Mouse (Mus musculus): ENCODE results near the gene Plcb1. TPM values are rescaled to one million over a fixed set of nuclear protein-coding genes. Genes with fewer than 3 reads are reported as not detected.

The Plcb1 gene
- polyA plus RNA-seq, 1 experiment from 2014 or later = 4.8 TPM

DNA sequence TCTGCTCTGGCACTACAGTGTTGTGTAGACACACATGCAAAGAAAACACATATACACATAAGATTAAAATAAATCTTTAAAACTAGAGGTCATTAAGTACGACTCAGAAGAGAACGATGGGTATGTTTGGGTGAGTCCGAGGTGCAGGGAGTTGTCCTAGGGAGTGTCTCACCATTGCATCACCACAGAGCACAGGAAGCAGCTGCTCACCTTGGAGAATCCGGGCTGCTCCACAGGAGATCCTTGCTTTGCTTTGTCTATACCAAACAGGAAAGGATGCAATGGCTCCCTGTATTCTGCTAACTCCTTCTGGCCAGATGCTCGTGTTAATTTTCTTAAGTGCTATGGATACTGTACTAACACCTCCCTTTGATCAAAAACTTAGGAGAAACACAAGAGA lies 287.1 kb downstream of the Plcb1 start:
- no peak for DNase-seq (ENCODE audit: low spot score)
- Histone ChIP-seq H3K36me3 (no peaks in the 10 kb centered on the region), H3K4me3 (no peak overlapping the region), H3K27me3 (ENCODE audit: low read depth, poor library complexity, severe bottlenecking) (no peaks in the 10 kb centered on the region), H3K4me1 (no peaks in the 10 kb centered on the region), H3K27ac (replicated peaks) (no peak overlapping the region), H3K9me3 (replicated peaks) (no peaks in the 10 kb centered on the region)
- WGBS = 78% methylated on average over 5 of the region's 5 CpGs

DNA sequence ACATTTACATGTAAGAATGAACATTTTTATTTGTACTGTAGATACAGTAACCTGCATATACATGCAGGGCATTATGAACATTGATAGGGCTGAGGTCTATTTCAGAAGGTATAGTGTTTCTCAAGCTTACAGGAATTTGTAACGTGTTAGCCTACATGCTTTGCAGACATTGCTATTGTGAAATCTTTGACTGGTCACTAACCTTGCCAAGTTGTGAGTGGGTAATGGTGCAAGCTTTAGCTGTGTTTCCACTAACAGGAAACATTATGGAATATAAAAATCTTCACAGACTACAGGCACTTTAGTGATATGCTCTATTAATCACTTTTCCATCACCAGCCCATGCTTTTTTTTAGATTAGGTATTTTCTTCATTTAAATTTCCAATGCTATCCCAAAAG lies 289.5 kb downstream of the Plcb1 start:
- Histone ChIP-seq H3K9me3 (replicated peaks) (no peaks in the 10 kb centered on the region), H3K36me3 (no peaks in the 10 kb centered on the region), H3K27me3 (ENCODE audit: low read depth, poor library complexity, severe bottlenecking) (no peaks in the 10 kb centered on the region), H3K4me1 (no peaks in the 10 kb centered on the region), H3K27ac (replicated peaks) (no peak overlapping the region), H3K4me3 (no peak overlapping the region)
- WGBS = 92% methylated on average over 1 of the region's 1 CpGs
- DNase-seq (ENCODE audit: low spot score) = no peak

DNA sequence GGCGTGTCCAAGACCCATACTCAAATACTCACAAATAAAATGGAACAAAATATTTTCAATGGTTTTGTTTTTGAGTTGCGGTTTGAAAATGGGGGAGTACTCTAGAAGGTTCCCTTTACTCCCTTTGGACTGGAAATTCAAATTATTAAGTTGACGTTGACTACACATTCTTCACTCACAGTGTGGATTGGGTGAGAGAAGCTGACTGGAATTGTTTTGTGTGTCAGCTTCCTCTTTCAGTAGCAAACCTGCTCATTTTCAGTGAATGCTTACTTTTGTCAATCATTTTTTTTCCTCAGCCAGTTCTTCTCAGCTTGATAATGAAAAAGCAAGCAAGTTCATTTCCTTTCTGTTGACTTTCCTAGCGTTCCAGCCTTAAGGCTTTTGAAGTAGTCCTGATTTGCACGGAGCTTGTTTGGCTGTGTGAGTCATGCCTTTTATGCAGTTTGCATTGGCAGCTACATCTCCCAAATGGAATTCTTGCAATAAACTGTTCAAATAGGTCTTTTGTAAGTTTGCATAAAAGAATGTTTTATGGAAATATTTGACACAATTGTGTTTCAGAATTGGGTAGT lies 306.8 kb downstream of the Plcb1 start:
- H3K9me3 ChIP-seq (replicated peaks) = no peaks in the 10 kb centered on the region
- H3K36me3 ChIP-seq = no peaks in the 10 kb centered on the region
- WGBS = 79% methylated on average over 5 of the region's 5 CpGs
- no peak overlapping the region for H3K4me3 ChIP-seq
- no peak overlapping the region for H3K27ac ChIP-seq (replicated peaks)
- H3K27me3 ChIP-seq (ENCODE audit: low read depth, poor library complexity, severe bottlenecking) = no peaks in the 10 kb centered on the region
- H3K4me1 ChIP-seq = no peaks in the 10 kb centered on the region
- no peak for DNase-seq (ENCODE audit: low spot score)

DNA sequence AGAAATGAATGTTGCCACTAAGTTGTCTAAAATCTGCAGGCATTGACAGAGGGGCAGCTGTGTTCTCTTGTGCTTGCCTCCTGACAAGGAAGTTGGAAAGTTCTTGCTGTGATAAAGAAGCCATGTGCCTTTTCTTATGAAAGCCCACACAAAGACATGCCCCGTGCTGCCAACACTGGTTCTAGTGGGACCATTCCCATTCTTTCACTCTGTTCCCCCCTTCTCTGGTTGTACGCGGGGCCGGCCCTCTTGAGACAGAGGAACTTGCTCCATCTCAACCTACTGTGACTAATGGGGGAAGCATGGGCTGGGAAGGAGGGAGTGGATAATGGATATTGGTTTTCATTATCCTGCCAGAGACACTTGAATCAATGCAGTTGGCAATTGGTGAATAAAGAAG lies 315.4 kb downstream of the Plcb1 start:
- Histone ChIP-seq H3K27ac (replicated peaks) (no peak overlapping the region), H3K4me1 (no peaks in the 10 kb centered on the region), H3K9me3 (replicated peaks) (no peaks in the 10 kb centered on the region), H3K36me3 (no peaks in the 10 kb centered on the region), H3K27me3 (ENCODE audit: low read depth, poor library complexity, severe bottlenecking) (no peaks in the 10 kb centered on the region), H3K4me3 (no peak overlapping the region)
- 82% methylated on average over 4 of the region's 4 CpGs for WGBS
- DNase-seq (ENCODE audit: low spot score) = no peak

DNA sequence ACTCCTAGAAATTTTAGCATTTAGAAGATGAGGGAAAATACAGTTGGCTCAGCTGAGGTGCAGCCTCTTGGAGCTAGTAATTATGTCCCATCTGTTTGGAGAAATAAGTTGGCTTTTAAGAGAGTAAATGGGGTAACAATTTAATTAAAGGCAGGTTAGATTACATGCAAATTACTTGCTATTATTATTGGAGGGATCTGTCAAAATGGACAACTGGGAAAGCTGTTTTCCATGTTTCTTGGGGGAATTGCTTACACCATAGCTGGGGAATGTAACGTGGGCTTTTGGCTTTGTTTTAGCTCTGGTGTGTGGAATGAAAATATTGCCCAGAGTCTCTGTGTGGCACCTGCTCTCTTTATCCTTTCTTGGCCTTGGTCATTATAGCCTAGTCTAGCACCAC lies 316.1 kb downstream of the Plcb1 start:
- H3K27me3 ChIP-seq (ENCODE audit: low read depth, poor library complexity, severe bottlenecking) = no peaks in the 10 kb centered on the region
- 80% methylated on average over 1 of the region's 1 CpGs for WGBS
- H3K9me3 ChIP-seq (replicated peaks) = no peaks in the 10 kb centered on the region
- DNase-seq (ENCODE audit: low spot score) = no peak
- H3K4me3 ChIP-seq = no peak overlapping the region
- no peaks in the 10 kb centered on the region for H3K36me3 ChIP-seq
- no peaks in the 10 kb centered on the region for H3K4me1 ChIP-seq
- H3K27ac ChIP-seq (replicated peaks) = no peak overlapping the region

DNA sequence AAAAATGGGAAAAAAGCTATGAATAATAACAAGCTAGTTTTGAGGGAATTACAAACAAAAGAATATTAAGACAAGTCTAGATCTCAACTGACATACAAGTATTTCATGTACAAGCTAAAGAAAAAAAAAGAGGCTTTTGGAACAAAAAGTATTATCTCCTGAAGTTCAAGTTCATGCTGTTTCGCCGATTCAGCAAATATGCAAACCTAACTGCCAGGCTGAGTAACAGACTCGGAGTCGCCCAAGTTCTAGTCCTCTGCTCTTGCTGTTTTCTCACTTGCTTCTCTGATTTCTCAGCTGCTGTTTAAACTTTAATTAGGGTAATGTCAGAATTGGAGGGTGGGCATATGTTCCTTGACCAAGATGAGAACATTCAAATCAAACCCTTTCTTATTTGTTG lies 320.8 kb downstream of the Plcb1 start:
- no peaks in the 10 kb centered on the region for H3K9me3 ChIP-seq (replicated peaks)
- WGBS = 94% methylated on average over 4 of the region's 4 CpGs
- H3K36me3 ChIP-seq = no peaks in the 10 kb centered on the region
- H3K4me1 ChIP-seq = peaks cover 7% of the 10 kb centered on the region
- H3K27me3 ChIP-seq (ENCODE audit: low read depth, poor library complexity, severe bottlenecking) = no peaks in the 10 kb centered on the region
- H3K27ac ChIP-seq (replicated peaks) = no peak overlapping the region
- no peak overlapping the region for H3K4me3 ChIP-seq
- DNase-seq (ENCODE audit: low spot score) = no peak

DNA sequence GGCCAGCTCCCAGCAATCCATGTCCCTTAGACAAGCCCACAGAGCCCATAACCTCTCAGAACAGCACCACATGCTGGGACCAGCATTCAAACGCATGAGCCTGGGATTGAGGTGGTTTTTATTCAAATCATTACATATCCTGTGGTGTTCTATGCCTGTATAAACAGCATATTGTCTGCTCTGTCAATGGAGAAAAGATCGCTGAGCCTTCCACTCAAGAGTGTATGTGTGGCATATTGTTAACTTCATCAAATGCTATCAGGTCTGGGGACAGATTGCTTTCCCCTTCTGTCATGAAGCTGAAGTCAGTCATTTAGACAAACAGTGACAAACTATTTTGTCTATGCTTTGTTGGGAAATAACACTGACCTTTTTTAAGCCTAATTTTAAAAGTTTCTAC lies 322.7 kb downstream of the Plcb1 start:
- H3K27ac ChIP-seq (replicated peaks) = no peak overlapping the region
- no peaks in the 10 kb centered on the region for H3K36me3 ChIP-seq
- no peaks in the 10 kb centered on the region for H3K27me3 ChIP-seq (ENCODE audit: low read depth, poor library complexity, severe bottlenecking)
- no peak overlapping the region for H3K4me3 ChIP-seq
- WGBS = 65% methylated on average over 2 of the region's 2 CpGs
- no peaks in the 10 kb centered on the region for H3K9me3 ChIP-seq (replicated peaks)
- DNase-seq (ENCODE audit: low spot score) = no peak
- peaks cover 7% of the 10 kb centered on the region for H3K4me1 ChIP-seq

DNA sequence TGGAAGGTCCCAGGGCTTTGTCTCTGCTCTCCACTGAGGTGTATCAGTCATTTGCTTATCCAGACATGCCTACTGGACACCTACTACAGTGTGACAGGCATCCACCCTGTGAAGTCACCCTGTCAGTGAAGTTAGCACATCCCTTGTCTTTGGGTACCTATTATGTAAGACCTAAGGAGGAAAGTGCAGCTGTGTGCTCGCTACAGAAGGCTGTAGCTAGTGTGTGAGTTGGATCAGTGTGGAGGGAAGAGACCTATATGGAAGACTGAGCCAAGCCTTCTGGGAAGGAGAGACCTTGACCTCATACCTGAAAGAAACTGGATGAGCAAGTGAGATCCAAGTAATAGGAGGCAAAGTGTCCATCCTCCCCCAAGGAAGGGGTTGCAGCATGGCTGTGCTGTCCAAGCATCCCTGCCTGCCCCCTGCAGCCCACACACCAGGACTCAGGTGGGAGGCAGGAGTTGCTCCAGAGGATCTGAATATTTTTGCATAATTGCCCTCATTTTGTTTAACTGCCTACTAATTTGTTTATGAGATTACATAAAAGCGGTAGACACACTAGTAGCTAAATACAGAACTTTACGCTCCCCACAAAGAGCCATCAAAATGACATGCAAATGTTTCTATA lies 328.7 kb downstream of the Plcb1 start:
- H3K9me3 ChIP-seq (replicated peaks) = no peaks in the 10 kb centered on the region
- H3K27ac ChIP-seq (replicated peaks) = no peak overlapping the region
- H3K36me3 ChIP-seq = no peaks in the 10 kb centered on the region
- 88% methylated on average over 3 of the region's 3 CpGs for WGBS
- H3K4me3 ChIP-seq = no peak overlapping the region
- H3K27me3 ChIP-seq (ENCODE audit: low read depth, poor library complexity, severe bottlenecking) = no peaks in the 10 kb centered on the region
- no peak for DNase-seq (ENCODE audit: low spot score)
- peaks cover 4% of the 10 kb centered on the region; the same call in 1 of the 2 replicates for H3K4me1 ChIP-seq

DNA sequence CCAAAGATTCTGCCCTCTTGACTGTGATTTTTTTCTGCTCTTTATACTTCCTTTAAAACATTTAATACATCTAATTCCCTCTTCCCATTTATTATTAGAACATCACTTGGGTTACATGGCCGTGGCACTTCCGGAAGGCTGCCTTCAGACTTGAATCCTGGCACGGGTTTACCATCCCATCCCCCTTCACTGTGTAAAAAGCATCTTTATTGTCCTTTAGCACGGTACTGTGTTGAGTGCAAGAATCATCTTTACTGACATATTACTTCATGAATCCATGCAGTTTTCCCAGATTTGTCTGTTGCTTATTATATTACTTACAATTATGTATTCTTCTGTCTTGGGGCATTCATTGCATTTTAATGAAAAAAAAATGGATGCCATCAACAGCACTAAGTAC lies 337.2 kb downstream of the Plcb1 start:
- no peak overlapping the region for H3K27ac ChIP-seq (replicated peaks)
- no peaks in the 10 kb centered on the region for H3K9me3 ChIP-seq (replicated peaks)
- no peaks in the 10 kb centered on the region for H3K27me3 ChIP-seq (ENCODE audit: low read depth, poor library complexity, severe bottlenecking)
- no peaks in the 10 kb centered on the region for H3K4me1 ChIP-seq
- H3K36me3 ChIP-seq = no peaks in the 10 kb centered on the region
- no peak overlapping the region for H3K4me3 ChIP-seq
- DNase-seq (ENCODE audit: low spot score) = no peak
- WGBS = 93% methylated on average over 4 of the region's 4 CpGs

DNA sequence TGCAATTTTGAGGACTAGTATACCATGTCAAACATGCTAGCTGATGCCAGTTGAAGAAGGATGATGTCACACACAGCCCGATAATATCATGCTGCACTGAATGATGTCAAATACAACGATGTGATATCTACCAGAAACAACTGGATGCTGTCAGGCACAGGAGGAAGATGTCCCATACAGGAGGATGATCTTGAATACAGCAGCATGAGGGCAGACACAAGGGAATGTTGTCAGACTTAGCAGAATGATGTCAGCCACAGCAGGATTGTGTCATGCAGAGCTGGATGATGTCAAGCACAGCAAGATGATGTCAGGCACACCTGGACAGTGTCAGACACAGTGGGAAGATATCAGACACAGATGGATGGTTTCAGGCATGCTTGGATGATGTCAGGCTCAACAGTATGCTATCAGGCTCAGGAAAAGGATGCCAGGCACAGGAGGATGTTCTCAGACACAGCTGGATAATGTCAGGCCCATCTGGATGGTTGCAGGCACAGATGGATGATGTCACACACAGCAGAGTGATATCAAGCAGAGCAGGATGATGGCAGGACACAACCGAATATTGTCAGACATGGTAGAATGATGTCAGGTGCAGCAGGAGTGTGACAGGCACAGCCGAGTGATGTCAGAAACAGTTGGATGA lies 338.0 kb downstream of the Plcb1 start:
- Histone ChIP-seq H3K27ac (replicated peaks) (no peak overlapping the region), H3K36me3 (no peaks in the 10 kb centered on the region), H3K4me3 (no peak overlapping the region), H3K9me3 (replicated peaks) (no peaks in the 10 kb centered on the region), H3K27me3 (ENCODE audit: low read depth, poor library complexity, severe bottlenecking) (no peaks in the 10 kb centered on the region), H3K4me1 (no peaks in the 10 kb centered on the region)
- DNase-seq (ENCODE audit: low spot score) = no peak
- 83% methylated on average over 4 of the region's 4 CpGs for WGBS

DNA sequence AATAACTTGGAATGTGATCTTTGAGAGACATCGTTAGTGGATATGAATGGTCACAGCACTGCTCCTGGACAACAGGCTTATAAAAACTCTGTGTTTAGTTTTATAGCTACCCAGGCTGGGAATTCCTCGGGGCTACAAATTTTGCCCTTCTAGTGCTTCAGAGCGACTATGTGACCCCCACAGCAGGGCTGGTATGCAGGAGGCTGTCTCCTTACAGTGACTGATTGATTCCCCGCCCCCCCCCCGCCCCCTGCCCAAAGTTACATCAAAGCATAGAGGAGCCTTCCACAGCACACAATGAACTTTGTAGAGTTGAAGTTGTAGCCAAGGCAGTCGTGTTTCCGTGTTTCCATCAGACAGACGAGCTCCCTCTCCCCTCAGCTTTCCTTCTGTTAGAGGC lies 354.7 kb downstream of the Plcb1 start:
- H3K4me3 ChIP-seq = no peak overlapping the region

DNA sequence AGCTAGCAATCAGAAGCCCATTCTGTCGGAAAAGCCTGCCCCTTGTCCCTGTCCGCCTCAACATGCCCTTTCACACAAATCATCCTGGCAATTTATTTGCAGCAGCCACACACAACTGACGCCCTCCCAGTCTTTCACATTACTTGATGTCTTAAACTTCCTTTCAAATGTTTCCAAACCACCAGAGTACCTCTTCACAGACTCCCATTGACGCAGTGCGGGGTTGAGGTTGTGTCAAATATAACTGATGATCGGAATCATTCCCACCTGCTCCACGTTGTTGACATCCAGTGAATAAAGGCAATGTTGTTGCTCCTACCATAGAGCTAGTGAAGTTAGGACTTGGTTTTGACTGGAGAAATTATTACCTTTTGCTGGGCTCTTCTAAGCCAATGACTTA lies 366.4 kb downstream of the Plcb1 start:
- Histone ChIP-seq H3K27ac (replicated peaks) (no peak overlapping the region), H3K27me3 (ENCODE audit: low read depth, poor library complexity, severe bottlenecking) (no peaks in the 10 kb centered on the region), H3K4me3 (no peak overlapping the region), H3K36me3 (no peaks in the 10 kb centered on the region), H3K9me3 (replicated peaks) (no peaks in the 10 kb centered on the region), H3K4me1 (no peaks in the 10 kb centered on the region)
- WGBS = 95% methylated on average over 7 of the region's 7 CpGs
- no peak for DNase-seq (ENCODE audit: low spot score)

More for the DNA sequence above, 354.7 kb downstream of the Plcb1 start:
- Histone ChIP-seq H3K4me1 (peaks cover 14% of the 10 kb centered on the region), H3K9me3 (replicated peaks) (no peaks in the 10 kb centered on the region), H3K36me3 (no peaks in the 10 kb centered on the region), H3K27me3 (ENCODE audit: low read depth, poor library complexity, severe bottlenecking) (no peaks in the 10 kb centered on the region), H3K27ac (replicated peaks) (peak overlapping the region; percentile 38; the same call in 1 of the 2 replicates)
- 16% methylated on average over 8 of the region's 8 CpGs for WGBS
- peak; percentile 26 for DNase-seq (ENCODE audit: low spot score)

DNA sequence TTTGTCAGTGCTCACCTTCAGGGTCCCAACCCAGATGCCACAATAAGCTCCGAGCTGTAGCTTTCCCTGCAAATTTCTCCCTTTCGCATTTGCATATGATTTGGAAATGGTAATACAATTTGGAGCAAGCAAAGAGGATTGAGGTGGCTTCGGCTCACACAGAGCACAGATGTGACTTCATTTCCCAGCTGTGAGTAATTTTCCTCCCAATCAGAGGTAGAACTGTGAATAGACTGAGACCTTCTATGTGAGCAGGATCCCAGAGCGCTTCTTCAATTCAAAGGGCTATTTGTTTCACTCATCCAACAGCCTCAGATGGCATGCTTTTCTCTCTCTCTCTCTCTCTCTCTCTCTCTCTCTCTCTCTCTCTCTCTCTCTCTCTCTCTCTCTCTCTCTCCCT lies 367.4 kb downstream of the Plcb1 start:
- H3K9me3 ChIP-seq (replicated peaks) = no peaks in the 10 kb centered on the region
- no peak overlapping the region for H3K4me3 ChIP-seq
- no peak overlapping the region for H3K27ac ChIP-seq (replicated peaks)
- no peak for DNase-seq (ENCODE audit: low spot score)
- H3K36me3 ChIP-seq = no peaks in the 10 kb centered on the region
- H3K4me1 ChIP-seq = no peaks in the 10 kb centered on the region
- H3K27me3 ChIP-seq (ENCODE audit: low read depth, poor library complexity, severe bottlenecking) = no peaks in the 10 kb centered on the region
- WGBS = 85% methylated on average over 4 of the region's 4 CpGs

All from midbrain, embryonic 10.5 days (tissue).